In the genomic region with DNA sequence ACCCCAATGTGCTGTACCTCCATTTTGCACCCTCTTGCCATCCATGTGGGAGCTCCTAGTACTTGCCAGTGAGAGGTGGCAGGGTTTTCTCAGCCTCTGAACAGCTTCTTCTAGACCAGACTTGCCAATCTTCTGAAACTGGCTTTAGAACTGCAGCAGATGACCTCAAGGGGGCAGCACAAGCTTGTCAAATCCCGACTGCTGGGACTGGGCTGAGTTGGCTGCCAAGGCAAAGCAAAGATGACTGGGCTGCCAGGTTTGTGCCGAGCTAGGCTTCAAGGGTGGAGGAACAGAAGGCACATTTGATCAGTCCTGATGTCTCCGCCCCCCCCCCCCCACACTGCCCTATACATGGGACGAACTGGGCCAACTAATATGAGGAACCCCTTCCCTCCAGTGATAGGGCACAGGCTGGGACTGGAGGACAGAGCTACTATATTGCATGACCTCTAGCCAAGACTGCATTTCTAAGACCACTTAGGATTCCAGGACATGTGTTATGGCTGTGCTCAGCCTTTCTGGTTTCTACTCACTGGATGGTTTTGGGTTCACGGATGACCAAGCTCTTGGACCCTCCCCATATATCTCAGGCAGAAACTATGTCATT, we compare ENCODE assay signal across 8 mouse cellular contexts. TPM values are rescaled to one million over a fixed set of nuclear protein-coding genes. Genes with fewer than 3 reads are reported as not detected.
A peak's percentile ranks its signal among the peaks of the same experiment; 100 is the strongest.
DNase-seq lines count a peak whose midpoint lies in the region; ATAC-seq and TF ChIP-seq lines count a peak whose summit lies in the region.

No protein-coding gene starts in this region.

- H3K27me3 ChIP-seq in heart, embryonic 11.5 days (ENCODE audit: control insufficient read depth, insufficient read depth, low read length): no peaks in the 10 kb centered on the region
- H3K27me3 ChIP-seq in kidney, adult 2 months (replicated peaks; ENCODE audit: control insufficient read depth, insufficient read depth, low read length): no peaks in the 10 kb centered on the region
- H3K27me3 ChIP-seq in limb, embryonic 10.5 days (ENCODE audit: low read depth, poor library complexity, severe bottlenecking): no peaks in the 10 kb centered on the region
- no peaks in the 10 kb centered on the region for H3K27me3 ChIP-seq in midbrain, embryonic 16.5 days (ENCODE audit: control insufficient read depth, insufficient read depth, low read depth, low read length)

- peak; percentile 78 to 92 for DNase-seq in heart, adult 18-20 months
- peak; percentile 85 for DNase-seq in embryo, embryonic 10 days (ENCODE audit: low spot score)
- peak; percentile 84 for DNase-seq in gastrocnemius, postnatal 14 days
- DNase-seq in kidney, adult 2 months: peak; percentile 79
- DNase-seq in limb, embryonic 10.5 days (ENCODE audit: low spot score): peak; percentile 76
- DNase-seq in spleen, postnatal 36 days (ENCODE audit: low spot score in 2 of 2): peak; percentile 20 to 26

- H3K27ac ChIP-seq in heart, embryonic 11.5 days (ENCODE audit: low read depth, low read length): no peak overlapping the region
- H3K27ac ChIP-seq in kidney, adult 2 months (ENCODE audit: insufficient read depth, low read depth, low read length): no peak overlapping the region
- H3K27ac ChIP-seq in limb, embryonic 10.5 days: no peak overlapping the region
- no peak overlapping the region for H3K27ac ChIP-seq in midbrain, embryonic 16.5 days (ENCODE audit: low read length)

- H3K9ac ChIP-seq in heart, embryonic 11.5 days (ENCODE audit: low read depth, low read length): no peak overlapping the region
- H3K9ac ChIP-seq in midbrain, embryonic 16.5 days (ENCODE audit: low read depth, low read length): no peak overlapping the region

- no peak for TF ChIP-seq POLR2A in kidney, adult 2 months (IDR thresholded peaks at IDR 0.05; ENCODE audit: low read depth, low read length)

- H3K36me3 ChIP-seq in heart, embryonic 11.5 days (ENCODE audit: control insufficient read depth, insufficient read depth, low read length): no peaks in the 10 kb centered on the region
- no peaks in the 10 kb centered on the region for H3K36me3 ChIP-seq in kidney, adult 2 months (ENCODE audit: control insufficient read depth, insufficient read depth, low read length)
- no peaks in the 10 kb centered on the region for H3K36me3 ChIP-seq in limb, embryonic 10.5 days
- H3K36me3 ChIP-seq in midbrain, embryonic 16.5 days (ENCODE audit: control insufficient read depth, insufficient read depth, low read length): no peaks in the 10 kb centered on the region

- 37% methylated on average over 5 of the region's 5 CpGs for WGBS in heart, embryonic 11.5 days (ENCODE audit: insufficient replicate concordance)
- 20% methylated on average over 5 of the region's 5 CpGs for WGBS in kidney, adult 2 months
- 31% methylated on average over 5 of the region's 5 CpGs for WGBS in limb, embryonic 10.5 days
- WGBS in midbrain, embryonic 16.5 days: 39% methylated on average over 5 of the region's 5 CpGs

- no peaks in the 10 kb centered on the region for H3K9me3 ChIP-seq in heart, embryonic 11.5 days (replicated peaks; ENCODE audit: control insufficient read depth, low read length)
- no peaks in the 10 kb centered on the region for H3K9me3 ChIP-seq in limb, embryonic 10.5 days (replicated peaks)
- H3K9me3 ChIP-seq in midbrain, embryonic 16.5 days (replicated peaks; ENCODE audit: control insufficient read depth, low read length, poor library complexity, severe bottlenecking): no peaks in the 10 kb centered on the region

- no peak for ATAC-seq in heart, embryonic 11.5 days (replicated peaks; ENCODE audit: insufficient number of reproducible peaks, low FRiP score, low TSS enrichment)
- ATAC-seq in midbrain, embryonic 16.5 days: peak; percentile 48; the same call in 1 of the 2 replicates

- H3K4me3 ChIP-seq in heart, embryonic 11.5 days (ENCODE audit: low read depth, low read length): no peak overlapping the region
- H3K4me3 ChIP-seq in kidney, adult 2 months (ENCODE audit: insufficient read depth, low read depth, low read length): no peak overlapping the region
- no peak overlapping the region for H3K4me3 ChIP-seq in limb, embryonic 10.5 days
- no peak overlapping the region for H3K4me3 ChIP-seq in midbrain, embryonic 16.5 days (ENCODE audit: low read depth, low read length)

- peak; percentile 80 for TF ChIP-seq CTCF in kidney, adult 2 months (conservative IDR thresholded peaks at IDR 0.05; ENCODE audit: insufficient read depth, insufficient read length, low read depth, low read length)

- H3K4me2 ChIP-seq in heart, embryonic 11.5 days: no peak overlapping the region
- no peak overlapping the region for H3K4me2 ChIP-seq in midbrain, embryonic 16.5 days (ENCODE audit: low read length)

- no peaks in the 10 kb centered on the region for H3K4me1 ChIP-seq in heart, embryonic 11.5 days (ENCODE audit: control insufficient read depth, insufficient read depth, low read length)
- no peaks in the 10 kb centered on the region for H3K4me1 ChIP-seq in kidney, adult 2 months (ENCODE audit: control insufficient read depth, insufficient read depth, low read length)
- H3K4me1 ChIP-seq in limb, embryonic 10.5 days: peaks cover 7% of the 10 kb centered on the region
- H3K4me1 ChIP-seq in midbrain, embryonic 16.5 days (ENCODE audit: control insufficient read depth, insufficient read depth, low read length): no peaks in the 10 kb centered on the region

- intact Hi-C loops in gastrocnemius, postnatal 14 days (cut with DNase I; ENCODE audit: low total_unique reads): loop anchor here (2.0 kb wide), 1 partner anchor 63 kb away; no protein-coding TSS in a partner anchor

RNA-seq across cellular contexts. Expression of gene 4930469K13Rik, which starts 51.1 kb away (rescaled TPM):
- not detected for total RNA-seq in heart, adult 18-20 months (2021)
- polyA plus RNA-seq in heart, embryonic 11.5 days (2014; fragmentation: Nextera tagmentation; extraction: Ambion mirVana): 0.34 TPM in 1 of 2 replicates, not detected in the other
- not detected for total RNA-seq in gastrocnemius, postnatal 14 days (2021)
- 3.1 and 3.5 TPM in 2 replicates for polyA plus RNA-seq in kidney, adult 2 months (2012; rRNA removed)
- polyA plus RNA-seq in limb, embryonic 10.5 days (2016; fragmentation: Nextera tagmentation; extraction: Ambion mirVana): not detected in 2 replicates
- polyA plus RNA-seq in midbrain, embryonic 16.5 days (2015; fragmentation: Nextera tagmentation; extraction: Ambion mirVana): not detected in 2 replicates

RNA-seq across cellular contexts. Expression of gene Foxi1, which starts 58.4 kb away (rescaled TPM):
- total RNA-seq in heart, adult 18-20 months (2021): not detected
- polyA plus RNA-seq in heart, embryonic 11.5 days (2014; fragmentation: Nextera tagmentation; extraction: Ambion mirVana): not detected in 2 replicates
- not detected for total RNA-seq in gastrocnemius, postnatal 14 days (2021)
- polyA plus RNA-seq in kidney, adult 2 months (2012; rRNA removed): 32.8 and 36.9 TPM in 2 replicates
- not detected in 2 replicates for polyA plus RNA-seq in limb, embryonic 10.5 days (2016; fragmentation: Nextera tagmentation; extraction: Ambion mirVana)
- polyA plus RNA-seq in midbrain, embryonic 16.5 days (2015; fragmentation: Nextera tagmentation; extraction: Ambion mirVana): not detected in 2 replicates

Comparison
In these comparisons a context has a peak if more than half of its experiments do, and no peak if none do; other contexts are left out.
1. DNase-seq: peak in every context shown above with its lines; median percentile 85 in heart, adult 18-20 months; 85 in embryo, embryonic 10 days; 84 in gastrocnemius, postnatal 14 days; 79 in kidney, adult 2 months; 76 in limb, embryonic 10.5 days; 23 in spleen, postnatal 36 days.
2. RNA of gene Foxi1, which starts 58.4 kb away (polyA plus RNA-seq): 32.8 to 36.9 TPM in kidney, adult 2 months; not detected in heart, embryonic 11.5 days, not detected in limb, embryonic 10.5 days and not detected in midbrain, embryonic 16.5 days; every median in the first group is over 10 times any median in the second.